Mouse (Mus musculus) liver, postnatal 0 days (tissue): ENCODE data around the gene Celf5.

Source experiments
- CTCF ChIP-seq: sonication (generic); IDR thresholded peaks from 2 replicates; pipeline ENCODE4 v1.5.1; 2016; ENCODE audit warnings: antibody characterized with exemption, low read depth
- EP300 ChIP-seq: IDR thresholded peaks from 2 replicates; pipeline ENCODE4 v1.6.1; 2016; ENCODE audit warnings: antibody characterized with exemption, low read depth, mild to moderate bottlenecking

- TF ChIP-seq CTCF (no peak), EP300 (no peak)
Measured at GRCm38 (mm10) chr10:81486496-81486895, 4.0 kb upstream of the Celf5 start.
